Mouse (Mus musculus): ENCODE measurements around the gene Ccdc18.
"Not testable (repeated sequence)": the region's sequence is repeated elsewhere in the genome, so short reads cannot be mapped to it uniquely, and the experiment has no call there.

Ccdc18 gene

DNA sequence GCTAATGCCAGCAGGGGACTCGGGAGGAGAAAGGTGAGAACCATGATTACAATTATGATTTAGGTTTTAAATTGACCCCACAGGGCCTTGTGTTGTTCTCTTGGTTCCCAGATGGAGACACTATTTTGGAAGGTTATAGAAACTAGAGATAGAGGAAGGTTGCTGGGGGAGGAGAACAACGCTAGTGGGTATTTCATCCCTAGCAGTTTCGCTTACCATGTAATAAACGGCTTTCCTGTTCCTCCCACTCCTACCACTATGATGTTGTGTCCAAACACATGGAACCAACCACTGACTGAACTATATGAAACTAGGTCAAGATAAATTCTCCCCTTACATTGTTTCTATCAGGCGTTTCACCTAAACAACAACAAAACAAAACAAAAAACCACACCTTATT lies 122.6 kb downstream of the Ccdc18 start:
- intact Hi-C loops (cut with DNase I) = no loop called here

DNA sequence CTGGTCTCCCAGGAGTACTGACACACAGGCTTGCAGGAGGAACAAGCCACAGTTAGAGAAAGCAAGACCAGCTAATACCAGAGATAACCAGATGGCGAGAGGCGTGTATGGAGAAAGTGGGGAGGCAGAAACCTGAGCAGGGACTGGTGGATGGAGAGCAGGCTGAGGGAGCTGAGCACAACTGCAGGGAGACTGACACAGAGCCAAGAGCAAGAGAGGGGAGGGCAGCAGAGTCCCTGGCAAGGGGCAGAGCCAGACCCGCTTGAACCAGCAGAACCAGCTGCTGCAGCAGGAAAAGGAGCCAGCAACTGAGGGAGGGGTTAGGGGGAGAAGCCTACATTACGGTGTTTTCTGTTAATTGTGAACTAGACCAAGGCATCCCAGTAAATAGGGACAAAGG lies 130.0 kb downstream of the Ccdc18 start:
- intact Hi-C loops (cut with DNase I) = loop anchor here (10.0 kb wide), 1 partner anchor 128 kb away; the partner anchor contains the start of genes Ccdc18 and Tmed5

DNA sequence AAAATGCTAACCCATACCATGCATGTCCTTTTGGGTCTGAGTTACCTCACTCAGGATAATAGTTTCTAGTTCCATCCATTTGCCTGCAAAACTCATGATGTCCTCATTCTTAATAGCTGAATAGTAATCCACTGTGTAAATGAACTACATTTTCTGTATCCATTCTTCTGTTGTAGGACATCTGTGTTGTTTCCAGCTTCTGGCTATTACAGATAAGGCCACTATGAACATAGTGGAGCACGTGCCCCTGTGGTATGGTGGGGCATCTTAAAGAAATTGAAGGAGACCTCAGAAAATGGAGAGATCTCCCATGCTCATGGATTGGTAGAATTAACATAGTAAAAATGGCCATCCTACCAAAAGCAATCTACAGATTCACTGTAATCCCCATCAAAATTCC lies 131.1 kb downstream of the Ccdc18 start:
- intact Hi-C loops (cut with DNase I) = loop anchor here (10.0 kb wide), 1 partner anchor 129 kb away; the partner anchor contains the start of genes Ccdc18 and Tmed5

DNA sequence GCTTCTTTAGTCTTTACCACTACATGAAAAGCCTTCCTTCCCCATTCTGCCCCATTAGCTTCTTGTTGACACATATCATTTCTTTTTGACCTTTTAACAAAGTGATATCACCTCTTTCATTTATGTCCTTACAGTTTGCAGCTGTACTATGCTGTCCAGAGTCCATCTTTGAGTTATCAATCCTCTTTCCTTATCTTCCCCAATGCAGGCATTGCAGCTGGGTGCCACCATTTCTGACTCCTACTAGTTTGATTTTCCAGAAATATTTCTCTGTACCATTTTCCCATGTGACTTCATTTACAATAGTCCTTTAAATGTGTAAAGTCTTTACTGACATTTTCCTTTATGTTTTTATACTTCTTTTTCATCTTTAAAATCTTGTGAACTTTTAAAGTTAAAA lies 134.3 kb downstream of the Ccdc18 start:
- intact Hi-C loops (cut with DNase I) = loop anchor here (10.0 kb wide), 1 partner anchor 132 kb away; the partner anchor contains the start of genes Ccdc18 and Tmed5

DNA sequence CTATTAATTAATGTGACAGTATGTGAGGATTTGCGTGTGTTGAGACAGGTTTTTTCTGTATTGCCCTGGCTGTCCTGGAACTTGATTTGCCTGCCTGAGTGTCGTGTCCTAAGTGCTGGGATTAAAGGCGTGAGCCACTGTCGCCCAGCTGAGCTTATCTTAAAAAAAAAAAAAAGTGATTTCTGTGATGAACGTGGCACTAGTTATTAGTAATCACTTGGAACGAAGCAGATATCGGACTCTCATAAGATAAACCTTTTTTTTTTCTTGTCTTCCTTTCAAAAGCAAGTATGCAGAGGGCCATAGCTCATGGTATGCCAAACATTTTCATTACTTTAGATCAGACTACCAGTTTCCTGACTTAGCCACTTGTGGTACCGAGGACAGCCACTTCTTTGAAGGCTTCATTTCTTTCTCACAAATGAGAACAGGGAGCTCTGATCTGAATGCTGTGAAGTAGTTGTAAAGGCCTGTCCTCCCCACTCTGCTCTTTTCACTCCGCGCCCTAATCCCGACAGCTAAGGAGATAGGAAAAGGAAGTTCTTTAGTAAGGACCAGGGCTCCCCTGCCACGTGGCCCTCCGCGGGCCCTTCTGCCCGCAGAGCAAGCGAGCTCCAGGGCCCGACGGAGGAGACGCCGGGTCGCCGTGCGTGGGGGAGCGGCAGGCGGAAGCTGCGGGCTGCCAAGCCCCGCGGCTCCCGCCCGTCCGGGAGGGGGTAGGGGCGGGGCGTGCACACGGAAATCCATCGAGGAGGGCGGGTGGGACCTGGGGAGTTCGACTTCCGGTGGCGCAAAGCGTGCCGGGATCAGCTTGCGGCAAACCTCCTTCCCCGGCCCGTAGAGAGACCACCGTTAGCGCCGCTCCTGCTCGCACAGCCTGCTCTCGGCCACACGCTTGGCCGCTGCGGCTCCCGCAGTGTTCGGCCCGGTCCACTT lies 135.7 kb downstream of the Ccdc18 start, which contains the start of gene Dr1:
Gene Dr1, plus strand, starts transcription at position 771 of the 936 bp plus-strand sequence.
- intact Hi-C loops (cut with DNase I) = loop anchor here (2.0 to 10.0 kb wide), 2 partner anchors 44 to 134 kb away; partner anchors contain the start of genes Ccdc18, Pigg and Tmed5

DNA sequence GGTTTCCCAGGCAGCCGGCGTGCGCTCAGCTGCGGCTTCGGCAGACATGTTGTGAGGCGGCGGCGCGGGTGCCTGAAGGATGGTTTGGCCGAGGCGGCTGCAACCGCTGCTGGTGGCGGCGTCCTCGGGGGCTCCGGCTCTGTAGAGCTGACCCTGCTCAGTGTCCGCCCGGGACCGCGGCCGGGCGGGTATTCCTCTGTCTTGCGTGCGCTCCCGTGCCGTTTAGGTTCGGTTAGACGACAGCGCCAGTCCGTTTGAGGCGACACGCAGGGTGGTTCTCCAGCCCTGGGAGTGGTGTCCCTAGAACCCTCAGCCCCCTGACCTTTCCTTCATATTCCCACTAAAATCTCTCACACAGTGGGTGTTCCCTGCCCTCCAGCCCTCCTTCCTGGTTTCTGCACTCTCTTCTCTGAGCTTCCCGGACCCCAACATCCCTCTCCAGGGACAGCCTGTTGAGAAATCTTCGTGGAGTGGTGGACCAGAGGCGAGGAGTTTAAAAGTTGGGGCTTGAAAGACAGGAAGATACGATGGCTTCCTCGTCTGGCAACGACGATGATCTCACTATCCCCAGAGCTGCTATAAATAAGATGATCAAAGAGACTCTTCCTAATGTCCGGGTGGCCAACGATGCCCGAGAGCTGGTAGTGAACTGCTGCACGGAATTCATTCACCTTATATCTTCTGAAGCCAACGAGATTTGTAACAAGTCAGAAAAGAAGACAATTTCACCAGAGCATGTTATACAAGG lies 136.6 kb downstream of the Ccdc18 start:
- intact Hi-C loops (cut with DNase I) = loop anchor here (2.0 to 10.0 kb wide), 2 partner anchors 44 to 134 kb away; partner anchors contain the start of genes Ccdc18, Pigg and Tmed5

DNA sequence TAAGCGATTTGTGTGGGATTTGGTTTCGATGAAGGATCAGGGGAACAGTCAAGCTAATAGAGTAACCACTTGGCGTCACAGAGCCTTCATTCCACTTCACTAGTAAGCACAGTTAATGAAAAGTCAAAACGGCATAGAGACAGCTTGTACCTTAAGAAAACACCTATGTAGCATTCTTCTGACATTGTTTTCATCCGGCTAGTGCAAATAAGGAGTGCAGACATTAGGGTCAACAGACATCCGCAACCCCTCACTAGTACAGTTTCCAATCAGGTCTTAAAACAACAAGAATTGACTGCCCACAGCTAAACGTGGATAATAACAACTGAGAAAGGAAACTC lies 137.1 kb downstream of the Ccdc18 start:
- intact Hi-C loops (cut with DNase I) = loop anchor here (2.0 to 10.0 kb wide), 2 partner anchors 43 to 135 kb away; partner anchors contain the start of genes Ccdc18, Pigg and Tmed5

DNA sequence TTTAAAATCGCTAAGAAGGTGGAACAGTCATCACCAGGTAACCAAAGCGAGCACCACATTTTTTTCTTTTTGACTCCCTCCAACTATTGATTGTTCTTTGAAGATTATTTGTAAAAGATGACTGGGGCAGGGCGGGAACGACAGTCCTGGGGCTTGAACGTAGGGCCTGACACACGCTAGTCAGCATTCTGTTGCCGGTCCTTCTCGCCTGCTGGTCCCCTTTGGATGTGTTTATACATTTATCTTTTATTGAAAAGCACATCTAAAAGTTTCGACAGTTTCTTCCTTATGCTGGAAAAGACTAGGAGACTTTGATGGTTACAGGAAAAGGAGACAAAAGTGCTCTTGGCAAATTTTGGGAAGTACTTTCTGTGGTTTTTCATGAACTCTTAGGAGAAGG lies 137.7 kb downstream of the Ccdc18 start:
- intact Hi-C loops (cut with DNase I) = no loop called here

DNA sequence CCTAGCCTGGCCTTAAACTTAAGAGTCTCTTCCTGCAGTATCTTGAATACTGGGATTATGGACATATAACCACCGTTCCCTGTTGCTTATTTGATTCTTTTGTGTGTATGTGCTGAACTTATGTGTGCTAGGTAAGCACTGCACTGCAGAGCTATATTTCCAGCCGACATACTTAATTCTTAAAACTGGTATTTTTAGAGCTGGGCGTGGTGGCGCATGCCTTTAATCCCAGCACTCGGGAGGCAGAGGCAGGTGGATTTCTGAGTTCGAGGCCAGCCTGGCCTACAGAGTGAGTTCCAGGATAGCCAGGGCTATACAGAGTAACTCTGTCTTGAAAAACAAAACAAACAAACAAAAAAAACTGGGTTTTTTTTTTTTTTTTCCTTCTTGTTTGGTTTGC lies 138.7 kb downstream of the Ccdc18 start:
- intact Hi-C loops (cut with DNase I) = not testable (repeated sequence)

Measured in adrenal gland (tissue).